Mouse (Mus musculus) erythroblast, adult 5-6 weeks (primary cell): ENCODE data around the gene Ntsr1. TPM values are rescaled to one million over a fixed set of nuclear protein-coding genes. Genes with fewer than 3 reads are reported as not detected.

Source experiments
- ATAC-seq: replicated peaks from 2 replicates; pipeline ENCODE4 v1.8.0; 2016; ENCODE audit warnings: moderate number of reproducible peaks, mild to moderate bottlenecking, moderate TSS enrichment, inconsistent platforms; ENCODE audit not compliant: poor library complexity, low FRiP score, severe bottlenecking
- total RNA-seq, 2 experiments: library from RNA; stranded (forward) in 1 of 2; stranded (reverse) in 1 of 2; fragments of 150-400 nt in 1 of 2; fragments of 200-764, 138-1000 nt in 1 of 2; gene quantifications; 2 replicates each; pipeline versions ENCODE4 v1.2.3 to v1.2.4; 2015 to 2017; ENCODE audit warnings: low replicate concordance in 2 of 2

The Ntsr1 gene
- total RNA-seq, 2 experiments from 2014 or later, result not detected

- ATAC-seq, result no peak
Observed at GRCm38 (mm10) chr2:180501217-180501967, 1.6 kb downstream of the Ntsr1 start.

- ATAC-seq, result no peak
Observed at GRCm38 (mm10) chr2:180506281-180506680, 6.5 kb downstream of the Ntsr1 start.

DNA sequence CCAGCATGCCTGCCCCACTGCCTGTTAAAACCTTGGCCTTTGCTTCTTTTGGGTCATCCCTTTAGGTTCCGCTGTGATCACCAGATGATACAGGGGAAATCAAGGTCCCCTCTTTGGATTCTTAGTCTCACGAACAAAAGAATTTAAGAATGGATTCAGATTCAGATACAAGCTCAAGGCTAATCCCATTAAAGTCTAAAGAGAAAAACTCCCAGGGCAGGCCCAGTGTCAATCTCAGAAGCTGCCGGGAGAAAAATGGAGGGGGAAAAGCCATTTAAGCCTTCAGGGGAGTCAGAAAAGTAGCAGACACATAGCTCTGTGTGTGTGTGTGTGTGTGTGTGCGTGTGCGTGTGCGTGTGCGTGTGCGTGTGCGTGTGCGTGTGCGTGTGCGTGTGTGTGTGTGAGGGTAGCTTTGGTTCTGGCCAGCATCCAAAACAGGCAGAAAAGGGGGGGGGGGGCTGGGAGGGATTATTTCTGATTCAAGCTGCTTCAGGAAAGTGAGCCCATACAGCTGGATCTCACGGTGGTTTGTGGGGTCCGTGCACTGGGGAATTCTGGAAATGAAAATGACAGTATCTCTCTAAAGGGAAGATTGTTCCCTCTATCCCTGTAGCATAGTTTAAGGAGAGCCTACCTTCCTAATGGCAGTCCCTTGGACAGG is 8.8 kb downstream of the Ntsr1 start:
- ATAC-seq, result no peak

DNA sequence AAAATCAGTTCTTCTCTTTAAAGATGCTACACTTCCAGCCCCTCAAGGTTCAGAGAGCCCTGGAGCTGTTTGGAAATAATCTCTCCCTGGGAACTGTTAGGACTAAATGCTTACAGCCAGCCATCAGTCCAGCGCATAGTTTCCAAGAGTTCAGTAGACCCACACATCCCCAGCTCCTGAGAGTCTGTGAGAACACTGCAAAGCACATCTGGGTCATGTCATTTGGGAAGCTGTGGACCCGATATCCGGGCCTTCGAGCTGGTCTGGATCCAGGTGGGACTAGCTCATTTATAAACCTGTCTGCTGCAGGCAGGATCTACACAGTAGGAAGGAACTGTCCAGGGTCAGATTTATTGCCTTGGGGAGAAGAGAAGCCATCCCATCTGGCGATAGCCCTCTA is 11.1 kb downstream of the Ntsr1 start:
- ATAC-seq, result no peak

DNA sequence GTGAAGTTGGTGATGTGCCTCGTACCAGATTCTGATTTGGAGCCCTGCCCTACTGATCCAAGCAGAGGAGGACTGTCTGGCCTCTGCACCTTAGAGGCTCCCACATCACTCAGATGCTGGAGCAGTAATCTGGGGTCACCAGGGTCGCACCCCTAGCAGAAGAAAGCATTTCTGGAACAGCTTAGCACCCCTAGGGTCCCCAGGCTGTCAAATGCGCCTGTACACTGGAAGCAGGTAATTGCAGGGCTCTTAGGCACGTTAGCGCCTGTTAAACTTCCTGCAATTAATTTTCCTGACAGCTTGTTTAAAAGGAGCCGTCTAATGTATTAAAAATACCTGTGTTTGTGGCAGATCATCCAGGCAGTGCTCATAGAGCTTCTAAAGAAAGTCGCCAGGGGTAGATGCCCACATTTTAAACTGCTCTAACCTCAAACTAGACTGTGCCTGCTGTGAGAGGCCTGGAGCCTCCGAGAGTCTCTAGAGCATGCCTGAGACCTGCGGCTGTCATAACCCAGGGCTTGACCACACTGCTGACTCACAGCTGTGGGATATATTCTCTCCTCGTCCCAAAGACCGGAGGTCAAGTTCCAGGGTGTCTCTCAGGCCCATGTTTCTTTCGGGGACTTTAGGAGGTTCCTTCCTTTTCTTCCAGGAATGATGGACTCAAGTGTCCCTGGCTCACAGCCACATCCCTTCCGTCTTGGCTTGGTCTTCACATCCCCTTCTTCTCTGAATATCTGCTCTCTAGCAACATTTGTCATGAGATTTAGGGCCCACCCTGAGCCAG is 12.3 kb downstream of the Ntsr1 start:
- ATAC-seq, result no peak

- ATAC-seq, result no peak
Observed at GRCm38 (mm10) chr2:180513019-180513418, 13.2 kb downstream of the Ntsr1 start.

- no peak for ATAC-seq
Observed at GRCm38 (mm10) chr2:180513835-180514234, 14.1 kb downstream of the Ntsr1 start.

GRCm38 (mm10) chr2:180521437-180522221 is 21.9 kb downstream of the Ntsr1 start:
- no peak for ATAC-seq

GRCm38 (mm10) chr2:180522825-180523224 is 23.0 kb downstream of the Ntsr1 start:
- no peak; the same call in 1 of the 2 replicates for ATAC-seq

GRCm38 (mm10) chr2:180527447-180527846 is 27.7 kb downstream of the Ntsr1 start:
- ATAC-seq, result no peak

GRCm38 (mm10) chr2:180527883-180528282 is 28.1 kb downstream of the Ntsr1 start:
- ATAC-seq, result no peak

DNA sequence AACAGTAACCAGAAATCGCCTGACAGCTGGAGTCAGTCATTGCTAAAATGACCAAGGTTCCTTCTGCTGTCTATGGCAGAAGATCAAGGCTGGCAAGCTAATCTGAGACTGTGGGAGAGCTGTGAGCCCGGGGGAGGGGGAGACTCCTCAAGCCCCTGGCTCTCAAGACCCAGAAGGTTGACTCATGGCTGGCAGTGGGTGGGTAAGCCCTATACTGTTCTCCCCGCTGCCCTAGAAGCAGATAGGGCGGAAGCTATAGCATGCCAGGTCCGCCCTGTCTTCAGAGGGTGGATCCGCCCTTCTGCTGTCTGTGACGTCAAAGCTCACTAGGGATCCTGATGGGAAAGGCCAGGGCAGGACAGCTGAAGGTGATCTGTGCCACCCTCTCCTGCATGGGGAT is 30.4 kb downstream of the Ntsr1 start:
- ATAC-seq, result no peak

DNA sequence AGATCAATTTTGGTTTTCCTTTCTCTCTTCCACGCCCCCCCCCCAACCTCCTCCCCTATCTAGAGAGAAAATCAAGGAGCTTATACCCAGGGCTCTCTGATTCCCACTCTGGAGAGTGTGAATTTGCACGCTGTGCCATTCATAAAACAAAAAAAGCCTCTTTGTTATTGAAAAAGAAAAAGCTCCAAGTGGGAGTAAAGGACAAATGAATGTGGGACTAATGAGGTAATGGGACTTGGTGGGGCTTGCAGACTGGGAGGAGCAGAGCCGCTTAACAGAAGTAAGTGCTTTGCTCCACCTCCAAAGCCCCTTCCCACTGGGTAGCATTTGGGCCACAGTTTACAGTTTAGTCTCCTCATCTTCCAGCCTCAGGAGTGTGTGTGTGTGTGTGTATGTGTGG is 30.8 kb downstream of the Ntsr1 start:
- no peak for ATAC-seq

DNA sequence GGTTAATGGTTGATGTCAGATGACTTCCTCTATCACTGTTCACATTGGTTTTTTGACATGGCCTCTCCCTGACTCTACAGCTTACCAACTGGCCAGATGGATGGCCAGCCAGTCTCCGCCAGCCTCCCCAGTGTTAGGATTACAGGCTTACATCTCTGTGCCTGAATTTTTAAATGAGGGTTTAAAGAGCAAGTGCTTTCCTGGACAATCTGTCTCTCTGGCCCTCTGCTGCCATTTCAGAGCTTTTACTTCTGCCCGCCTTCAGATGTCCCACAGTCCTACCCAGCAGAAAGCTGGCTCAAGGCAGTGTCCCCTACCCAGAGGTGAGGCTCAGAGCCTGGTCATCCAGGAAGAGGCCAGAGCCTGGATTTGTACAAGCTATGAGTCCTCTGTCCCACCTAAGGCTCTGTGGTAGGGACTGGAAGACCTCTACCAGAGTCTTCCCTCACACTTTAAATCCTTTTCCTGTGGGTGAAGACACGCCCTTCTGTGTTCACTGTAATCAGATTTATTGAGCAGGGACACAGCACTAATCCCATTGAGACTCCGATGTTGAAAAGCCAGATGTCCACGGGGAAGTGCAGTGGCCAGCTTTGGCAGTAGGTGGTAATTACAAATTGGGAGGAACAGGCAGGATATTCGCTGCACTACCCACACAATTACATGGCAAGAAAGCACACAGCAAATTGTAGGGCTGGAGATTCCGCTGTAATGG is 32.1 kb downstream of the Ntsr1 start:
- no peak for ATAC-seq

DNA sequence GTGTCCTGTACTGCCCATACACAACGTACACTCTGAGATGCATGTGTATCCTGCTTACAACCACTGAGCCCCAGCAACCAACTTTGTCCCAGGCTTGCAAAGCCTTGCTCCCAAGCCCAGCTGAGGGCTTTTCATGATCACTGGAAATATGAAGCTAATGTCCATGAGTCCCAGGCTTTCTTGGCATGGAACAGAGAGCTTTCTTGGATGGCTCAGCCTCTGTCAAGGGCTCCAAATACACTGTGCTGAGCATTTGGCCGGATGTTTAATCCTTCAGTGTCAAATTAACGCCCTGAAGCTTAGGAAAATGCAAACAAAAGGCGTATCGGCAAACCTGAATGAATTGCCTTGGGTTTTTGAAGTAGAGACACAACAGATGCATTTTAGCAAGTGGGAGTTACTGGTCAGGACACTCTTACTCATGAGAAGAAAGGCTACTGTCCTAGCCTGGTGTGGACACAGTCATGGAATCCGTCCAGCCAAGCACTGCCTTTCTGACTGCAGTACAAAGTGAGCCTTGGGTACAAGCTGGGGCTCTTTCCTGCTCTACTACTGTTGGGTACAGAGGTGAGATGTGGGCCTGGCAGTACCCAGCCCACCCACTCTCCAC is 32.7 kb downstream of the Ntsr1 start:
- ATAC-seq, result no peak

GRCm38 (mm10) chr2:180533237-180533636 is 33.5 kb downstream of the Ntsr1 start:
- ATAC-seq, result no peak

DNA sequence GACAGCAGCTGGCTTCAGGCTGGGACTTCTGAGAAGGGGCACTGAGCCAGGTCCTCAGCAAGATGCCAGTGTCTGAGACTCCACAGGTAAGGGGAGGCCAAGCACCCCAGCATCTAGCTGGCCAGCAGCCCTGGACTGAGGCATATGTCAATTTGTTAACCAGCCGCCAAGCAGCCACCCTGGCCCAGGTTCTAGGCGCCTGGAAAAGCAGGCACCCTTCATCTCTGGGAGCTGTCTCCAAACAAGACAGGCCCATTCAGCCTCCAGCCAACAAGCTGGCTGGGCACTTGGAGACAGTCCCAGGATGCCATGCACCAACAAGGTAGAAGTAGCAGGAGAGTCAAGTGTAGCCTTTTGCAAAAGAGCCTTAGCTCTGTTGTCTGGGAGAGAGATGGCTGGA is 43.9 kb downstream of the Ntsr1 start:
- ATAC-seq, result no peak

DNA sequence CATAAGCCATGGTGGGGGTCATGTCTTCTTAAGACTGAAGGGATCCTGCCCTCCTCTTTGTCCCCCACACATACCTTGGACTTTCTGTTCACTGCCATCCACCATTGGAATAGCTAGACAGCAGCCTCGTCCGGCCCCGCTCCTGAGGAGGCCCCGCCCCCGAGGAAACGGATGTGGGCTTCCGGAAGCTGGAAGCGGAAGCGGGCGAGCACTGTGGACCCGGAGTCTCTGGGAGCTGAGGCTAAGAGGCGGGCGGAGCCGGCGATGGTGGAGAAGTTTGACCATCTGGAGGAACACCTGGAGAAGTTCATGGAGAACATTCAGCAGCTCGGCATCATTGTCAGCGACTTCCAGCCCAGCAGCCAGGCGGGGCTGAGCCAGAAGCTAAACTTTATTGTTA is 45.3 kb downstream of the Ntsr1 start:
- ATAC-seq, result no peak
